Mouse (Mus musculus): ENCODE measurements around the gene Rab40c. TPM values are rescaled to one million over a fixed set of nuclear protein-coding genes. Genes with fewer than 3 reads are reported as not detected.

The Rab40c gene
- polyA plus RNA-seq, 1 experiment from 2014 or later, result 23.4 TPM

GRCm38 (mm10) chr17:25860832-25861703 is 58.5 kb downstream of the Rab40c start, which contains the start of gene Wdr90:
TSS of gene Wdr90 (minus strand) at chr17:25861501.
- Histone ChIP-seq H3K9ac (ENCODE audit: low read length) (peak within 1 kb of the TSS; percentile 90), H3K36me3 (ENCODE audit: control insufficient read depth, insufficient read depth, low read length) (0 out of 2 replicates have a peak, but pooled peaks cover 3% of the 10 kb centered on the region), H3K4me3 (ENCODE audit: low read length) (peak within 1 kb of the TSS; percentile 69), H3K4me2 (ENCODE audit: low read depth, low read length) (peak within 1 kb of the TSS; percentile 83), H3K27me3 (ENCODE audit: control insufficient read depth, insufficient read depth, low read depth, low read length) (no peaks in the 10 kb centered on the region), H3K9me3 (ENCODE audit: control insufficient read depth, low read length) (no peaks in the 10 kb centered on the region), H3K27ac (ENCODE audit: low read length) (peak within 1 kb of the TSS; percentile 84), H3K4me1 (replicated peaks; ENCODE audit: control insufficient read depth, insufficient read depth, low read length) (peaks cover 12% of the 10 kb centered on the region)
- peak; percentile 96 for ATAC-seq (ENCODE audit: low read depth)
- WGBS, result 2% methylated on average over 65 of the region's 65 CpGs

DNA sequence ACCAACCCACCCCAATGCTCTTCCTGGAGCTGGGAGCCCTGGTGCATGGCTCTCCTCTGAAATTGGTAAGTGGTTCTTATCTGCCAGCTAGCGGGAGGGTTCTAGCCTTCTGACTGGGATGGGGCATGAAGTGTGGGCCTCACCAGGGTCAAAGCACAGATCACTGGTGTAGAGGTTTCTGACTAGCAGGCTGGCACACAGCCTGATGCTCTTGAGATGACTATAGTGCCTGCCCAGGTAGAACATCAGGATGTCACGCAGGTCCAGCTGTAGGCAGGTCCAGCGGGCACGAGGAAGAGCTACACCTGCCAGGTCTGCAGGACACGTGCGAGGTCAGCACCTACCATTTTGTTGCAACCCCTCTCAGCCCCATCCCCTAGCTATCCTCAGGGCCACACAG is 59.3 kb downstream of the Rab40c start:
- 86% methylated on average over 6 of the region's 6 CpGs for WGBS
- peak overlapping the region; percentile 69 for H3K4me3 ChIP-seq (ENCODE audit: low read length)
- H3K27me3 ChIP-seq (ENCODE audit: control insufficient read depth, insufficient read depth, low read depth, low read length), result no peaks in the 10 kb centered on the region
- H3K4me1 ChIP-seq (replicated peaks; ENCODE audit: control insufficient read depth, insufficient read depth, low read length), result peaks cover 12% of the 10 kb centered on the region
- H3K9ac ChIP-seq (ENCODE audit: low read length), result peak overlapping the region; percentile 90
- 0 out of 2 replicates have a peak, but pooled peaks cover 3% of the 10 kb centered on the region for H3K36me3 ChIP-seq (ENCODE audit: control insufficient read depth, insufficient read depth, low read length)
- peak overlapping the region; percentile 83 for H3K4me2 ChIP-seq (ENCODE audit: low read depth, low read length)
- ATAC-seq (ENCODE audit: low read depth), result no peak
- no peaks in the 10 kb centered on the region for H3K9me3 ChIP-seq (ENCODE audit: control insufficient read depth, low read length)
- no peak overlapping the region for H3K27ac ChIP-seq (ENCODE audit: low read length)

DNA sequence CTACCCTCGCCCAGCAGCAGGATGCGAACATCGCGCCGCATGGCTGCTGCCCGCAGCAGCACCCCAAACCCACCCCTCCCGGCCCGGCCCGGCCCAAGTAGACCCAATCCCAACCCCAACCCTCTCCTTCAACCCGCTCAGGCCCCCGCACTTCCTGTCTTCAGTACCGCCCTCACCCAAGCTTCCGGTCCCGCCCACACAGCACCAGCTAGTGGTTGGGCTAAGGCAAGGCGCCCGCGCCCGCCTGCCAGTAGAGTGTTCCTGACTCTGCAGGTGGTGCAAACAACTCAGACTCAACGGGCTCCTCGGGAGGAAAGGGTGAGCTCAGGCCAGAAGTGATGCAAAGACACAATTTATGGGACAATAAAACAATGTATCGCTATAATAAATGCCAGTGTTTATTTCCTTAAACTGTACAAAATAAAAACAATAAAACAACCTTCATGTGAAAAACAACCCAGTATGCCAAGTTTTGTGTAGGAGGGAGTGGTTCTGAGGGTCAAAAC is 75.1 kb downstream of the Rab40c start, which contains the start of gene Rhot2:
Gene Rhot2 (minus strand): TSS at position 456 of the 506 bp plus-strand sequence.
- WGBS, result under 1% methylated on average over 21 of the region's 21 CpGs
- peak; percentile 97 for ATAC-seq (ENCODE audit: low read depth)
- Histone ChIP-seq H3K9ac (ENCODE audit: low read length) (peak within 1 kb of the TSS; percentile 76), H3K4me2 (ENCODE audit: low read depth, low read length) (peak within 1 kb of the TSS; percentile 87), H3K9me3 (ENCODE audit: control insufficient read depth, low read length) (no peaks in the 10 kb centered on the region), H3K27me3 (ENCODE audit: control insufficient read depth, insufficient read depth, low read depth, low read length) (no peaks in the 10 kb centered on the region), H3K4me1 (replicated peaks; ENCODE audit: control insufficient read depth, insufficient read depth, low read length) (peaks cover 12% of the 10 kb centered on the region), H3K4me3 (ENCODE audit: low read length) (peak within 1 kb of the TSS; percentile 81), H3K27ac (ENCODE audit: low read length) (peak within 1 kb of the TSS; percentile 67), H3K36me3 (ENCODE audit: control insufficient read depth, insufficient read depth, low read length) (peaks cover 27% of the 10 kb centered on the region)

- no peaks in the 10 kb centered on the region for H3K27me3 ChIP-seq (ENCODE audit: control insufficient read depth, insufficient read depth, low read depth, low read length)
- H3K9ac ChIP-seq (ENCODE audit: low read length), result peak overlapping the region; percentile 76
- H3K9me3 ChIP-seq (ENCODE audit: control insufficient read depth, low read length), result no peaks in the 10 kb centered on the region
- peaks cover 12% of the 10 kb centered on the region for H3K4me1 ChIP-seq (replicated peaks; ENCODE audit: control insufficient read depth, insufficient read depth, low read length)
- peak overlapping the region; percentile 81 for H3K4me3 ChIP-seq (ENCODE audit: low read length)
- peak overlapping the region; percentile 87 for H3K4me2 ChIP-seq (ENCODE audit: low read depth, low read length)
- H3K36me3 ChIP-seq (ENCODE audit: control insufficient read depth, insufficient read depth, low read length), result peaks cover 29% of the 10 kb centered on the region
- H3K27ac ChIP-seq (ENCODE audit: low read length), result peak overlapping the region; percentile 67
- 1% methylated on average over 37 of the region's 38 CpGs for WGBS
- ATAC-seq (ENCODE audit: low read depth), result no peak
Observed at GRCm38 (mm10) chr17:25843636-25844395, 75.7 kb downstream of the Rab40c start.

GRCm38 (mm10) chr17:25843122-25843521 is 76.4 kb downstream of the Rab40c start:
- Histone ChIP-seq H3K27ac (ENCODE audit: low read length) (no peak overlapping the region), H3K9ac (ENCODE audit: low read length) (peak overlapping the region; percentile 76), H3K4me1 (replicated peaks; ENCODE audit: control insufficient read depth, insufficient read depth, low read length) (peaks cover 12% of the 10 kb centered on the region), H3K4me3 (ENCODE audit: low read length) (peak overlapping the region; percentile 81), H3K9me3 (ENCODE audit: control insufficient read depth, low read length) (no peaks in the 10 kb centered on the region), H3K36me3 (ENCODE audit: control insufficient read depth, insufficient read depth, low read length) (peaks cover 30% of the 10 kb centered on the region), H3K4me2 (ENCODE audit: low read depth, low read length) (peak overlapping the region; percentile 87; the same call in 1 of the 2 replicates), H3K27me3 (ENCODE audit: control insufficient read depth, insufficient read depth, low read depth, low read length) (no peaks in the 10 kb centered on the region)
- ATAC-seq (ENCODE audit: low read depth), result no peak
- WGBS, result 88% methylated on average over 4 of the region's 4 CpGs

GRCm38 (mm10) chr17:25842509-25842908 is 77.0 kb downstream of the Rab40c start:
- no peak overlapping the region for H3K4me2 ChIP-seq (ENCODE audit: low read depth, low read length)
- H3K36me3 ChIP-seq (ENCODE audit: control insufficient read depth, insufficient read depth, low read length), result peaks cover 31% of the 10 kb centered on the region
- no peak for ATAC-seq (ENCODE audit: low read depth)
- no peak overlapping the region for H3K9ac ChIP-seq (ENCODE audit: low read length)
- no peaks in the 10 kb centered on the region for H3K27me3 ChIP-seq (ENCODE audit: control insufficient read depth, insufficient read depth, low read depth, low read length)
- H3K4me1 ChIP-seq (replicated peaks; ENCODE audit: control insufficient read depth, insufficient read depth, low read length), result peaks cover 12% of the 10 kb centered on the region
- no peaks in the 10 kb centered on the region for H3K9me3 ChIP-seq (ENCODE audit: control insufficient read depth, low read length)
- 79% methylated on average over 3 of the region's 3 CpGs for WGBS
- H3K27ac ChIP-seq (ENCODE audit: low read length), result no peak overlapping the region
- no peak overlapping the region for H3K4me3 ChIP-seq (ENCODE audit: low read length)

GRCm38 (mm10) chr17:25841117-25841880 is 78.2 kb downstream of the Rab40c start, which contains the start of gene Gm20683:
TSS of gene Gm20683 (minus strand) at chr17:25841763.
- Histone ChIP-seq H3K4me1 (replicated peaks; ENCODE audit: control insufficient read depth, insufficient read depth, low read length) (peaks cover 22% of the 10 kb centered on the region), H3K9me3 (ENCODE audit: control insufficient read depth, low read length) (no peaks in the 10 kb centered on the region), H3K27me3 (ENCODE audit: control insufficient read depth, insufficient read depth, low read depth, low read length) (no peaks in the 10 kb centered on the region), H3K4me2 (ENCODE audit: low read depth, low read length) (no peak within 1 kb of the TSS), H3K27ac (ENCODE audit: low read length) (no peak within 1 kb of the TSS), H3K4me3 (ENCODE audit: low read length) (no peak within 1 kb of the TSS), H3K36me3 (ENCODE audit: control insufficient read depth, insufficient read depth, low read length) (peaks cover 31% of the 10 kb centered on the region), H3K9ac (ENCODE audit: low read length) (no peak within 1 kb of the TSS)
- 85% methylated on average over 22 of the region's 22 CpGs for WGBS
- ATAC-seq (ENCODE audit: low read depth), result no peak

- H3K4me2 ChIP-seq (ENCODE audit: low read depth, low read length), result no peak overlapping the region
- no peak overlapping the region for H3K4me3 ChIP-seq (ENCODE audit: low read length)
- no peak overlapping the region for H3K27ac ChIP-seq (ENCODE audit: low read length)
- no peaks in the 10 kb centered on the region for H3K27me3 ChIP-seq (ENCODE audit: control insufficient read depth, insufficient read depth, low read depth, low read length)
- peaks cover 28% of the 10 kb centered on the region for H3K4me1 ChIP-seq (replicated peaks; ENCODE audit: control insufficient read depth, insufficient read depth, low read length)
- WGBS, result 95% methylated on average over 6 of the region's 6 CpGs
- peaks cover 31% of the 10 kb centered on the region for H3K36me3 ChIP-seq (ENCODE audit: control insufficient read depth, insufficient read depth, low read length)
- ATAC-seq (ENCODE audit: low read depth), result no peak
- H3K9ac ChIP-seq (ENCODE audit: low read length), result no peak overlapping the region
- H3K9me3 ChIP-seq (ENCODE audit: control insufficient read depth, low read length), result no peaks in the 10 kb centered on the region
Observed at GRCm38 (mm10) chr17:25840519-25840918, 79.0 kb downstream of the Rab40c start.

Measured in lung, embryonic 16.5 days (tissue).